Mouse (Mus musculus) naive thymus-derived CD4-positive, alpha-beta T cell, adult 2 months (primary cell): ENCODE data around the gene Col18a1.

Experiments
- DNase-seq: peaks from one replicate; pipeline ENCODE4 v3.0.0-alpha.2; 2011; ENCODE audit warnings: low read depth

The Col18a1 gene

GRCm38 (mm10) chr10:77165963-77166717, at the start of gene Col18a1:
Gene Col18a1, minus strand, starts transcription at chr10:77166548.
- DNase-seq: no peak

- DNase-seq: no peak
These were observed 49.3 kb upstream of the Col18a1 start for GRCm38 (mm10) chr10:77215641-77216040.

- DNase-seq: no peak
These were observed 48.2 kb upstream of the Col18a1 start for GRCm38 (mm10) chr10:77214586-77214985.

- DNase-seq: no peak
These were observed 47.1 kb upstream of the Col18a1 start for GRCm38 (mm10) chr10:77213483-77213882.

- DNase-seq: no peak
These were observed 46.2 kb upstream of the Col18a1 start for GRCm38 (mm10) chr10:77212354-77213120.

GRCm38 (mm10) chr10:77211116-77211570, 44.8 kb upstream of the Col18a1 start:
- no peak for DNase-seq

- no peak for DNase-seq
These were observed 44.3 kb upstream of the Col18a1 start for GRCm38 (mm10) chr10:77210666-77211065.

- DNase-seq: no peak
These were observed 42.9 kb upstream of the Col18a1 start for GRCm38 (mm10) chr10:77209261-77209660.

GRCm38 (mm10) chr10:77206565-77207079, 40.3 kb upstream of the Col18a1 start:
- no peak for DNase-seq

- no peak for DNase-seq
These were observed 39.8 kb upstream of the Col18a1 start for GRCm38 (mm10) chr10:77206134-77206533.

GRCm38 (mm10) chr10:77203960-77204359, 37.6 kb upstream of the Col18a1 start:
- DNase-seq: no peak

- no peak for DNase-seq
These were observed 35.6 kb upstream of the Col18a1 start for GRCm38 (mm10) chr10:77201919-77202318.

- no peak for DNase-seq
These were observed 33.9 kb upstream of the Col18a1 start for GRCm38 (mm10) chr10:77200295-77200694.

- DNase-seq: no peak
These were observed 32.9 kb upstream of the Col18a1 start for GRCm38 (mm10) chr10:77199229-77199628.

- DNase-seq: no peak
These were observed 31.3 kb upstream of the Col18a1 start for GRCm38 (mm10) chr10:77197469-77198209.

GRCm38 (mm10) chr10:77196676-77197075, 30.3 kb upstream of the Col18a1 start:
- no peak for DNase-seq

- no peak for DNase-seq
These were observed 29.8 kb upstream of the Col18a1 start for GRCm38 (mm10) chr10:77196115-77196514.

- no peak for DNase-seq
These were observed 27.1 kb upstream of the Col18a1 start for GRCm38 (mm10) chr10:77193495-77193894.

GRCm38 (mm10) chr10:77192745-77193144, 26.4 kb upstream of the Col18a1 start:
- no peak for DNase-seq

- no peak for DNase-seq
These were observed 24.9 kb upstream of the Col18a1 start for GRCm38 (mm10) chr10:77190967-77191915.

- DNase-seq: no peak
These were observed 21.1 kb upstream of the Col18a1 start for GRCm38 (mm10) chr10:77187427-77187826.
